Mouse (Mus musculus) left cerebral cortex, postnatal 36 days (tissue): ENCODE results near the gene Ndufb7. TPM values are rescaled to one million over a fixed set of nuclear protein-coding genes. Genes with fewer than 3 reads are reported as not detected.

ENCODE experiments used
- total RNA-seq, 2 experiments: library from RNA; stranded (reverse); gene quantifications; 2 replicates each; pipeline ENCODE4 v1.2.3; 2021

Ndufb7 gene
- total RNA-seq, 2 experiments from 2014 or later = 134 to 156 TPM

Other genes starting within 250 kb of the Ndufb7 start
- gene Elmod2, start 234.2 kb upstream of the Ndufb7 start, total RNA-seq = 10 to 100 TPM; 12.1 to 15.1 TPM
- not detected for gene Mgat4d, start 218.2 kb upstream of the Ndufb7 start, total RNA-seq
- gene Clgn, start 176.8 kb upstream of the Ndufb7 start, total RNA-seq = 10 to 100 TPM in 1 of 2 experiments, 1 to 10 TPM in 1; 8.3 to 10.4 TPM
- gene Scoc, start 108.3 kb upstream of the Ndufb7 start, total RNA-seq = 100 to 1,000 TPM; 207 to 231 TPM
- gene Olfr370, start 30.9 kb upstream of the Ndufb7 start, total RNA-seq = not detected
- 100 to 1,000 TPM; 564 to 620 TPM for gene Tecr, start 41.3 kb downstream of the Ndufb7 start, total RNA-seq
- gene Dnajb1, start 41.5 kb downstream of the Ndufb7 start, total RNA-seq = 10 to 100 TPM; 49.4 to 54.2 TPM
- gene Gipc1, start 86.0 kb downstream of the Ndufb7 start, total RNA-seq = 100 to 1,000 TPM in 1 of 2 experiments, 10 to 100 TPM in 1; 89.8 to 105 TPM
- gene Ptger1, start 100.0 kb downstream of the Ndufb7 start, total RNA-seq = 1 to 10 TPM; 1.1 to 1.2 TPM
- gene Pkn1, start 132.5 kb downstream of the Ndufb7 start, total RNA-seq = 10 to 100 TPM; 52.9 to 65.1 TPM
- gene Ddx39, start 148.5 kb downstream of the Ndufb7 start, total RNA-seq = 10 to 100 TPM; 15.4 to 18.6 TPM
- gene Adgre5, start 174.7 kb downstream of the Ndufb7 start, total RNA-seq = 10 to 100 TPM in 1 of 2 experiments, 1 to 10 TPM in 1; 6.0 to 10.8 TPM